Mouse (Mus musculus) urinary bladder, postnatal 10 days (tissue): Measurements from ENCODE around the gene Rrp12.
"Not testable (repeated sequence)": the region's sequence is repeated elsewhere in the genome, so short reads cannot be mapped to it uniquely, and the experiment has no call there.

Source experiments
- DNase-seq: peaks from one replicate; pipeline ENCODE4 v3.0.0; 2022; ENCODE audit warnings: low spot score

Rrp12 gene

GRCm38 (mm10) chr19:41906311-41907078 is 10.5 kb upstream of the Rrp12 start:
- DNase-seq = no peak

- no peak for DNase-seq
Measured at GRCm38 (mm10) chr19:41905246-41905645, 9.3 kb upstream of the Rrp12 start.

DNA sequence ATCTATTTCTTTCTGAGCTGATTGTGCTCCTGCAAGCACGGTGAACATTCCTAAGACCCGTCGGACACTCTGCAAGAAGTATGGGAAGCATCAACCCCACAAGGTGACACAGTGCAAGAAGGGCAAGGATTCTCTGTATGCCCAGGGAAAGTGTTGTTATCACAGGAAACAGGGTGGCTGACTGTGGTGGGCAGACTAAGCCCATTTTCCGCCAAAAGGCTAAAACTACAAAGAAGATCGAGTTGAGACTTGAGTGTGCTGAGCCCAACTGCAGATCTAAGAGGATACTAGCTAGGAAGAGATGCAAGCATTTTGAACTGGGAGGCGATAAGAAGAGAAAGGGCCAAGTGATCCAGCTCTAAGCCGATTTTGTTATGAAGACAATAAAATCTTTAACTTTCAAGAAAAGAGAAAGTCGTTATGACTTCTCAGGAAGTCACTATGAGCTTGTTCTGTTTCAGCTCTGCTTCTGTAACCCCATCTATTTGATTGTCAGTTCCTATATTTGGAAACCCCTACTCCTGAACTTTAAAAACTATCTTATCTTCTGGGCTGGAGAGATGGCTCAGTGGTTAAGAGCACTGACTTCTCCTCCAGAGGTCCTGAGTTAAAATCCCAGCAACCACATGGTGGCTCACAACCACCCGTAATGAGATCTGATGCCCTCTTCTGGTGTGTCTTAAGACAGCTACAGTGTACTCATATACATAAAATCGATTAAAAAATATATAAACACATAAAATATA is 7.0 kb upstream of the Rrp12 start:
- no peak for DNase-seq

GRCm38 (mm10) chr19:41901696-41902095 is 5.7 kb upstream of the Rrp12 start:
- DNase-seq = no peak

DNA sequence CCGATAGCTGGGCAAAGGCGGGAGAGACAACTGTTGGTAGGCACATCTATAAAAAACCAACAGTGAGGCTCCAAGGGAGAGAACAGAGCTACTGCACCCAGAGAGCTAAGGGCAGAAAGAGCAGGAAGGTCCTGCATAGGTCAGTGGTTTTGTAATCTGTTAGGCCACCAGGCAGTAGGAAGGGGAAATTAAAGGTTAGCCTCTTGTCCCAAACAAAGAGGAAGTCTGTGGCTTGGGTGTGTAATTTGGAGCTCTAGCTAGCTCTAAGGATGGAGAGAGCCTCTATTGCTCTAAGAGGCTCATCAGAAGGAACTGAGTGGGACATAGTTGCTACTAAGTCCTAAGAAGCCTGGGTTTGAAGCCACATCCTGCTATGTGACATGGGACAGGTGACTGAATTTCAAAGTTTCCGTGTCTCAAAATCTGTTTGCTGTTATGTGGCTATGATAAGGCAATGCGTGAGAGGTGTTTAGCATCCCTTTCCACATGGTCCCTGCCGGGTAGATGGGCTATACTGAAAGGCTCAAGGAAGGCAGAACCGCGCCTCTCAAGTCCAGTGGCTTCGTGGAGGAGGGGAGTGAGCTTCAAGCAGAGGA is 4.6 kb upstream of the Rrp12 start:
- DNase-seq = no peak

DNA sequence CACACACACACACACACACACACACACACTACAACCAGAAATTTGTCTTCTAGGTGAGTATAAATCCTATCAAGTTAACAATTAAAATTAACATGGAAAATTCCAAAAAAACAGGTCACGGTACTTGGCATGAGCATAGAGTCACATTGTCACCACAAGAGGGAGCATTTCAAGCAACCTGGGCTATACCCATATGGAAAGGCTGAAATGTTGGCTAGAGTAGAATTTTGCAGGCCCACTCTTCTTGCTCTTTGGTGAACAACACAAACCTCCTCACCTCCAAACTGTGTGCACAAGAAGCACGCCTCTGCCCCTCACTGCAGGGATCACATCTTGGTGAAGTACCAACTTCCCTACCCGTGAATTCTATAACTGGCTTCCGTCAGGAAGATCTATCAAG is 2.9 kb upstream of the Rrp12 start:
- no peak for DNase-seq

- no peak for DNase-seq
Measured at GRCm38 (mm10) chr19:41896319-41896711, 342 bp upstream of the Rrp12 start.

DNA sequence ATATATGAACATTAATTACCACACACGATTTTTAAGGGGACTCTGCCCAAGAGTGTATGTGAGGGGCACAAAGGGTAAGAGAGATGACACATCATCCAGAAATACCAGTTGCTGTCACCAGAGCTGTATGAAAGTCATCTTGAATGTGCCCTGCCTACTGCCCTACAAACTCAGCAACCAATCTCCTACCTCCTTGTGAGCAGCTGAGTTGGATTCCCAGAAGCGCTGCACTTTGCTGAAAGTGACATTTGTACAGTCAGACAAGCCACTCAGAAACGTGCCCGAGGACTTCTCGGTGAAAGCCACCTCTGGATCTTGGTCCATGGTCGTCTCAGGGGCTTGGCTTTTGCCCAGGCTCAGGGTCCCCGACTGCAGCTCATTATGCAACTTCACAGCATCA is 1.0 kb downstream of the Rrp12 start:
- DNase-seq = no peak

GRCm38 (mm10) chr19:41888191-41888590 is 7.8 kb downstream of the Rrp12 start:
- no peak for DNase-seq

DNA sequence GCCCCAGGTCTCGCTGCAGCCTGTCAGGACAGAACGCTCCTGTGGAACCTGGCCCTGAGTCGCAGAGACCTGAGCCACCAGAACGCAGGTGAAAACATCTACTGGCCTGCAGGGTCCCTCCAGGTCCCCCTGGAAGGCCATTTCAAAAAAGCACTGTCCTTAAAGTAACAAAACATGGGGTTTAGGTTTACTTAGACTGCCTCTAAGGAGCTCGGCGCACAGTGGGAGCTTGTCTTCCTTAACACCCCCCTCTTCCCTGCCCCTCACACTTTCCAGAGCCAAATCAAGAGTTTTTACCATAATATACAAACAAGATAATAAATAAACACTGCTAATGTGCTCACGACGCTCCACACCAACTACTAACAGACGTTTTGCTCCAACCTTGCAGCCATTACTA is 12.1 kb downstream of the Rrp12 start:
- no peak for DNase-seq

DNA sequence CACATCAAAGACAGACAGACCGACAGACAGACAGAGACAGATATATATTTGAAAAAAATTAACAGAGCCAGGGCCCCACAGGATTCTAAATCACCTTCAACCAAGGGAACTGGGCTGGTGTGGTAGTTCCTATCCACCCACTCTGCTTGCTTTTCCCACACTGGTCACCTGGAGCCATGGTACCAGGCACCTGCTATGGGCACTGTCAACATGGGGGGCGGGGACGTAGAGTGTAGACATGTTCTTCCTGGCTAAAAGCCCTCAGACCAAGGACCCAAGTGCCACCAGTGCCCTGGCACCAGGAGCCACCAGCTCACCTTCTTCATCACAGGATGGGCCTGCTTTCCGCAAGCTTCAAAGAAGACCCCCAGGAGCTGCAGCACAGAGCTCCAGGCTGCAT is 14.1 kb downstream of the Rrp12 start:
- DNase-seq = no peak

DNA sequence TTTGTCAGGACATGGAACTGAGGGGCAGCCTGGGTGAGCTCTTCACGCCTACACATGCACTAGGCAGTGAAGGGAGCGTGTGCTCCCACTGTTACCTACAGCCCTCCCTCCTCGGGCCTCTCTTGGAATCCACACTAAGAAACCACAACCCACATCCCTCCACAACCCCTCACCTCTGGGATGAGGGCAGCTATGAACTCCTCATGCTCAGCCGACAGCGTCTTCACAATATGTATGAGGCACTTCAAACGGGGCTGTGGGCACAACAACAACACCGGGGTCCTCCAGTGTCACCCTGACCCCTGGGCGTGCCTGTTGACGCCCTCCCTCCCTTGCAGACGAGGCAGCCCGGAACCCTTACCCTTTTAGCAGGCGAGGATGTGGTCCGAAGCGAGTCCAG is 21.6 kb downstream of the Rrp12 start:
- DNase-seq = no peak

GRCm38 (mm10) chr19:41872285-41872684 is 23.7 kb downstream of the Rrp12 start:
- no peak for DNase-seq

DNA sequence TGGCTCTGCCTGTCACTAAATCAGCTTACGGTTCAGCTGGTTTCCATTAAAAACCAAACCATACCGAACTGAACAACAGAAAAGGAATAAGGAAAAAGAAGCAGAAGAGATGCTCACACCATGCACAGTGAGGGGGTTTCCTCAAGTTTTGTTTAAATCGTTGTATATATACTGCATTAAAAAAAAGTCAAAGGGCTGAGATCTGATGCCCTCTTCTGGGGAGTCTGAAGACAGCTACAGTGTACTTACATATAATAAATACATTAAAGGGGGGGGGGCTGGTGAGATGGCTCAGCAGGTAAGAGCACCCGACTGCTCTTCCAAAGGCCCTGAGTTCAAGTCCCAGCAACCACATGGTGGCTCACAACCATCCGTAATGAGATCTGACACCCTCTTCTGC is 26.0 kb downstream of the Rrp12 start:
- not testable (repeated sequence) for DNase-seq

GRCm38 (mm10) chr19:41869296-41869695 is 26.7 kb downstream of the Rrp12 start:
- DNase-seq = no peak

- no peak for DNase-seq
Measured at GRCm38 (mm10) chr19:41866707-41867106, 29.3 kb downstream of the Rrp12 start.

DNA sequence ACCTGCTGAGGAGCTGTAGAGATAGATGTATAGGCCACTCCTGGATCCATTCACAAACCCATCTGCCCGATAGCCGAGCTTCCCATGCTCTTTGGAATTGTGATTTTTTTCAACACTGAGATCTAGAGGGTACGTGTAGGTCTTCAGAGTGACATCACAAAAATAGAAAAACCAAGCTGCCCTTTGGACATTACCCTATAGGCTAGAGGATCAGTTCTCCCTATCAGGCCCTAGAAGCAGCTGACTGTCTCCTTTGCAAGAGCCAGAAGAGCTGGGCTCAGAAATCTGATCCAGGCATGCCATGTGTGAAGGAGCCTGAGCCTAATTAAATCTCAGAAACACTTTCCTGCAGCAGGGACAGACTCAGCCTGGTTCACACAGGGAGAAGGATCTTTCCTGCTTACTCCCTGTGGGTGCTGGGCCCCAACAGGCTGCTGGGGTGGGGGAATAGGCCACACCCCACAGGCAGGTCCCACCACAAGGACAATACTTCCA is 38.1 kb downstream of the Rrp12 start:
- DNase-seq = no peak

DNA sequence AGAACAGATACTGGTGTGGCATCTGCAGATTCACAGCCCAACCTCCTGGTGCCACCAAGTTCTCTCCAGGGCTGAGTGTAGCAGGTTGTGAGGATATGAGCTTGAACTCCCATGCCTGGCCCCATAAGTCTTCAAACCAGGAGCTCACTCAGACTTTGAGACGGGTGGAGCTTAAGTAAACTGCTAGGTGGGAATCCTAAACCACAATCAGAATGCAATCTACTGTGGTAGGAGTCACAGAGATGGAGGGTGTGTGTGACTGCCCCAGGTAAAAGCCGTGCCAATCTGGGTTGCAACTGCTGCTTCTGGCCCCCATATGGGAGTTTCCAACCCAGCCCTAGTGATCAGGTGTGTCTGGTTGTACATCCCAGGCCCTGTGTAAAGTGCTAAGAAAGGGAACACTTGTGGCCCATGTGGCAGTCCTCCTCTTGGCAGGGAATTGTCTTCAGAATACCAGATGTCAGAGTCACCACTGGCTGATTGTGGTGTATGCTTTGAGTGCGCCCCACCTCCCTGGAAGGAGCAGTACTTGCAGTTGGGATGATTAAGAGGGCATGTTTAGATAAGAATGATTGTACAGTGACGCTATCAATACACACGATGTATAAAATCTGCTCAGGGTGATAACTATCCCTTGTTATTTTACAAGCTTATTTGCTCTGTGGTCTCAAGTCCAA is 38.7 kb downstream of the Rrp12 start:
- no peak for DNase-seq

GRCm38 (mm10) chr19:41852423-41852822 is 43.5 kb downstream of the Rrp12 start:
- DNase-seq = no peak

- no peak for DNase-seq
Measured at GRCm38 (mm10) chr19:41850719-41851543, 45.0 kb downstream of the Rrp12 start.

- no peak for DNase-seq
Measured at GRCm38 (mm10) chr19:41850021-41850718, 45.8 kb downstream of the Rrp12 start.
